Mouse (Mus musculus): Measurements from ENCODE around the gene Bcas3.
A peak's percentile ranks its signal among the peaks of the same experiment; 100 is the strongest.
"Not testable (repeated sequence)": the region's sequence is repeated elsewhere in the genome, so short reads cannot be mapped to it uniquely, and the experiment has no call there.

Gene Bcas3

DNA sequence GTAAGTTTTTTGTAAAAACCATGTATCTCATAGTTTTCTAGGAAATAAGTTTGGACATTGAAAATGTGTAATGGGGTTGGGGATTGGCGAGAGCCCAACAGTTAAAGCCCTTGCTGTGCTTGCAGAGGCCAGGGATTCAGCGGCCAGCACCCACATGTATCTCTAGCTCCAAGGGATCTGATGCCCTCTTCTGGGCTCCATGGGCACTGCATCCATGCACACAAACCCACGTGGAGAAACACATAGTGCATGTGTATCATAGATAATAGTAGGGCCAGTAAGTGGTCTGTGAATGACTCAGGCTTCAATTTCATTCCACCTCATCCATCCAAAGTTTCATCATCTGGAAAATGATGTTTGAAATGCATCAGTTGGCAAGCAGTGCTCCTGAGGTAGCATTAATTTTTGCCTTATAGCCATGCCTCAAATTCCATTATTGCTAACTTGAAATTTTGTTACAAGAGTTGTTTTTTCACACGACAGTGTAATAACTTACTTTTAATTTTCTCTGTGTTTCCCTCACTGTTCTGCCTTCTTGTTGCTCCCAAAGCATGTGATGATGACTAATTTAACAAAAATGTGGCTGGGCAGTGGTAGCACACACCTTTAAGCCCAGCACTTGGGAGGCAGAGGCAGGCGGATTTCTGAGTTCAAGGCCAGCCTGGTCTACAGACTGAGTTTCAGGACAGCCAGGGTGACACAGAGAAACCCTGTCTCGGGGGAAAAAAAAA is 129.9 kb downstream of the Bcas3 start:
- DNase-seq (ENCODE audit: low spot score): no peak

DNA sequence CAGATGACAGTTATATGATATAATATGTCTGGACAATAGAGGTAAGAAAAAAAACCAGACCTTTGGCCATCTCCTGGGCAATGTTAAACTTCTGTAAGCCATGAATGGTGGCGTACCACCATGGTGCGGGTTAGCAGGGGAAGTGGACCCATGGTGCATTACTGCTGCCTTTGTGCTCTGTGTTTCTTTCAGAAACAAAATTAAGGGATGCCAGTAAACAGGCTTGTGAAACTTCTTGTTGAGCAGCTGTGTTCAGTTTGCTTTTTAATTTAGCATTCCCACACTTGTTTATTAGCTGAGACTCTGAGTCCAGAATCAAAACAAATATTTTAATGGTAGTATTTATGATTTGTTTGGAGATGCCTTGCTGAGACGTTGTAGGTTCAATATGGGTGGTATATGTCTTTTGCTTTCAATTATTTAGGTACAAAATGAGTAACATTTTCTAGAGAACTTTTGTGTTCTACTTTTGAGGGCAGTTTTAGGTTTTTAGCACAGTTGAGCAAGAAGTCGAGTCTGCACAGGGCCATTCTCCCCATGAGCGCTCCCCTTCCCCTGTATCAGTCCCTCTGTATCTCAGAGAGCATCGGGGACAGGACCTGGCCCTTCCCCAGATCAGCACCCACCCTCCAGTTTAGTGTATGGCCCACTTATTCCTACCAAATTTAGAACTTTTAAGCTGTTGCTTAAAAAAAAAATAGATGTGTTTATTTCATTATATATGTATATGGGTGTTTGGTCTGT is 132.4 kb downstream of the Bcas3 start:
- no peak for DNase-seq (ENCODE audit: low spot score)

DNA sequence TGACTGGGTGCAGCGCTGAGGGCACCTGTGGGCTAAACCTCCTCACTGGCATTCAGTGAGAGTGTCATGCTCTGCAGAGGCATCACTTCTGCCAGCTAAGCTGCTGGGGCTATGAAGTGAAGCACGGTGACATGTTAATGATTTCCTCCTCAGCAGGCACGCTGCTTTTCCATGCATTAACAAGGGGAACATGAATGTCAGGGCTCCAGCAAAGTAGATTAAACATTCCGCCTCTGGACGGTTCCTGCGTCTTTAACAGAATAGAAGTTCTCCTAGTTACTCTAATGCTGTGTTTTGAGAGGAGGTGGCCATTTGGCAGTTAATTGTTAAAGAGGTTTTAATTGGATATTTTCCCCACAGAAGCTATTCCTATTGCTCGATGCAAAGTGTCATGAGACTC is 134.5 kb downstream of the Bcas3 start:
- DNase-seq (ENCODE audit: low spot score): no peak

DNA sequence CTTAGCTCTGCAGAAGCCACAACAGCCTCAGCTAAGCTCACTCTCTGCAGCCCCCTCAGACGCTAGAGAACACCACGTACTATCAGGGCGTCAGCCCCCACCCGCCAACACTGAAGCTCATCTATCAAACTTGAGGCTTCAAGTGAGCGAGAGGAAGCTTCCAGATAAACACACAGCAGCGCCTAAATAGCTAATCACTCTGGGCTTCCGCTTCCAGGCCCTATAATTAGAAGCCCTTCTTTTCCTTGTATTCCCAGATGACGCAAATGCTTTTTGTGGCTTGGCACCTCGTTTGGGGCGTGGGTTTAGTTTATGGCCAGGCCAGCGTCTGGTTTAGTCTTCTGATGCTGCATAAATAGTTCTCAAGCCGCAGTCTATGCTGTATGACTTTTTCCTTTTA is 139.3 kb downstream of the Bcas3 start:
- DNase-seq (ENCODE audit: low spot score): peak; percentile 48

DNA sequence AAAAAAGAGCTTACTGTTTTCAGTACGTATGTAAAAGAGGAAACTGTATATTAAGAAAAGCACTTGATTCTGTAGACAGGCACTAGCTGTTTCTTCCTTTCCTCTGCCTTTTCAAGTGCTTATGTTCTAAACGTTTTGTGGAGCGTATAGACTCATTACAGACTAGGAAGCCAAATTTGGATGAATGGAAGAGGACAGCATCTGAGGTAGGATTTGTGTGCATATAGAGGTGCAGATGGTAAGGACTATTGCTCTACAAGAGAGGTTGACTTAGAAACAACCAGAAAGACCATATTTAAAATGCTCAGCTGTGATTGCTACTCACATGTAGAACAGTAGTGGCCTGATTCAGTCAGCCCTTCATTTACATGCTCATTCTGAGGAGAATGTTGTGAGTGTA is 139.7 kb downstream of the Bcas3 start:
- DNase-seq (ENCODE audit: low spot score): no peak

DNA sequence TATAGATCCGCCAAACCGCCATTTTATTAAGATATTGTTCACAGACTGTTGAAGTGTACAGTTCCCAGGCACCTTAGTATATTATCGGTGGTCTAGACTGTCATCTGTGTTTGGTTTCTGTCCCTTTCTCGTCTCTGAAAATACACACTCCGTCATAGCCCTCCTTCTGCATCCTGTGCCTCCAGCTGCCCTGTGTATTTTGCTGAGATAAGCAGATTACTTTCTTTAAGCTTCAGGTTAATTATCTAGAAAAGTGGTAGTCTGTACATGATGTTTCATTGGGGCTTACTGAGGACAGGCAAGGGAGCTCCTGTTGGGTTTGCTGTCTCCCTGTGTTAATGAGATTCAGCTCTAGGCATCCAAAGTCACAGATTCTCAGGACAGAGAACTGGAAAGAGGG is 146.6 kb downstream of the Bcas3 start:
- no peak for DNase-seq (ENCODE audit: low spot score)

DNA sequence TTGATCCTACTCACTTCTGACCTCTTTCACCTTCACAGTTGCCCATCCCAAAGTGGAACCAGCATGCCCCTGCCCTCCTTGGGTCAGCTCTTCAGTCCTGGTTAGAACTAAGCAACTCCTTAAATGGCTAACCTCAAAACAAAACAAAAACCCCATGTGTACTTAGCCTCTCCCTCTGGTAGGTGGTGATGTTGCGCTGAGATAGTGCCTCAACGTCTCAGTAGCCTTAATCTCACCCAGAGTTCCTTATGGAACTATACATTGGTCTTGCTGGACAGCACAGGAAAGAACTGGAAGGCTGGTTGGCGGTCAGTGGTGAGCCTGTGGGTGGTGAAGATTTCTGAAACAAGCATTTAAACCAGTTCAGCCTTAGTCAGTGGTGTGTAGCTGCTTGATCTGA is 149.1 kb downstream of the Bcas3 start:
- no peak for DNase-seq (ENCODE audit: low spot score)

DNA sequence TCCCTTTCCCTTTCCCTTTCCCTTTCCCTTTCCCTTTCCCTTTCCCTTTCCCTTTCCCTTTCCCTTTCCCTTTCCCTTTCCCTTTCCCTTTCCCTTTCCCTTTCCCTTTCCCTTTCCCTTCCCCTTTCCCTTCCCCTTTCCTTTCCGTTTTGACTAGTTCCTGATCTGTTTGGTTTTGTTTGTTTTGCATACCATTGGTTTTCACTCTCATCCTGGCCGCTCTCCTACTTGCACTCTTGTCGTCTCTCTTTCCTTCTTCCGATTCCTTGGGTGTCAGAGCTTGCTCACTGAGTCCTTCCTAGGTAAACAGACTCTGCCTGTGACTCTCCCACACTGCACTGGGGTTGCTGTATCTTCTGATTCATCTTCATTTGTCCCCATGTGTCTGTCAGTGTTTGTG is 151.8 kb downstream of the Bcas3 start:
- DNase-seq (ENCODE audit: low spot score): not testable (repeated sequence)

DNA sequence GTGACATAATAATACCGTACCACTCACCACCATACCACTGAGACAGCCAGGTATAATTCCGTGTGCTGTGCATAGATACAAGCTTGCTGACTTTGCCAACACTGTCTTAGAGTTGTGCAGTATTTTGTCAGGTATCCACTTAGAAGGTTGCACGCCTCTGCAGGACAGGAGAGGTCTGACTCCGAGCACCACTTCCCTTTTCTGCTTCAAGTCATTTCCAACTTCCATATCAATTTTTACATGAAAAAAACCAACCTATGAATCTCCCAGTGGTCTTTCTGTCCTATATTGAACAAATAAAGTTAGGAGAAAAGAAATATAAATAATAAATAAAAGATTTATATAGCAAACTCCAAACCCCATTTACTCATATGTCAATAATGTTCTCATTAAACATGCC is 152.8 kb downstream of the Bcas3 start:
- no peak for DNase-seq (ENCODE audit: low spot score)

DNA sequence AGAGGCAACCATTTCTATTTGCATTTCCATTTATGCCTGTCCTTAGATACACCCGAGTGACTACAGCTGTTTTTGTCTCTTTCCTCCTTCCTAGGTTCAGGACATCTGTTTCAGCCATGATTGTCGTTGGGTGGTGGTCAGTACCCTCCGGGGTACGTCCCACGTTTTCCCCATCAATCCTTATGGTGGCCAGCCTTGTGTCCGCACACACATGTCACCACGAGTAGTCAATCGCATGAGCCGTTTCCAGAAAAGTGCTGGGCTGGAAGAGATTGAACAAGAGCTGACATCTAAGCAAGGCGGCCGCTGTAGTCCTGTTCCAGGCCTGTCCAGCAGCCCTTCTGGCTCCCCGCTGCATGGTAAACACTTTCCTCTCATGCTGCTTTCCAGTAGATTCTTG is 156.4 kb downstream of the Bcas3 start:
- DNase-seq (ENCODE audit: low spot score): no peak

DNA sequence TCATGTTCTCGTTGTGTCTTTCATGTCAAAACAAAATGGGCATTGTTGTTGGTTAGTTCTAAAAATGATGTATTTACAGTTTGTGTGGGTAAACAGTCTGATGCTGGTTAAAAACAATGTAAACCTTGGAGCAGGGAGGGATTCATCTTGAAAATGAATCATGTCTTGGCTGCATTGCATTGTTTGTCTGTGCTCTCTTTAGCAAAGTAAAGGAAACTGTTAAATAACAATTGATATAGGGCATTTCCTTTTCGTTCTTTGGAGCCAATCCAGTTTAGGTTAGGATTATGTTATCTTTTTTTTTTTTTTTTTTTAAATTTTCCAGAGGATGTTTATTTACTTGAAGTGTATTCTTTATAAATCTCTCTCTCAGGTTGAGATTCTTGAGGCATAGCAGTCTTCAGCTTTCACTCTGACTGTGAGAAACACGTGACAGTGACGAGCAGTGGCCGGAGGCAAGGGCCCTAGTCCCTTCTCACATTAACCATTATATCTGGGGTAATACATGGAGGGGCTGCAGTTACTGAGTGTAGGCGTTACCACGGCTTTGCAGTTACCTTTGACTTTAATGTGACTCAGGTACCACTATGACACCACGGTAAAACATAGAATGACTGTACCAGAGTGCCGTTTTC is 158.4 kb downstream of the Bcas3 start:
- DNase-seq (ENCODE audit: low spot score): no peak

DNA sequence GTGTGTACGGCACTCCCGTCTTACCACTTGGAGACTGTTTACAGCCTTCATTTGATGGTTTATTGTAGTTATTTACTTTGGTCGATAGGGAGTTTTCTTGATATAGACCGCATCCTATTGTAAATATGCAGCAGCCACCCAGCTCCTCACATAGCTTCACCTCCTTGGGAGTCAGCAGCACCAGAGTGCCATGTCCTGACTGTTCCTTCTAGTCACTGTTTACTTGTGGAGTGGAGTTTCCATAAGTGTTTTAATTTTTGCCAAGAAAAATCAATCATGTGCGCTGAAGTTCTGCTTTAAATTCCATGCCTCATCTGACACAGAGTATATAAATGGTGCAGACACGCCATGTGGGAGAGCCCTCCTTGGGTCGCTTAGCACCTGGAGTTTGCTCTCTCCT is 163.8 kb downstream of the Bcas3 start:
- DNase-seq (ENCODE audit: low spot score): no peak

DNA sequence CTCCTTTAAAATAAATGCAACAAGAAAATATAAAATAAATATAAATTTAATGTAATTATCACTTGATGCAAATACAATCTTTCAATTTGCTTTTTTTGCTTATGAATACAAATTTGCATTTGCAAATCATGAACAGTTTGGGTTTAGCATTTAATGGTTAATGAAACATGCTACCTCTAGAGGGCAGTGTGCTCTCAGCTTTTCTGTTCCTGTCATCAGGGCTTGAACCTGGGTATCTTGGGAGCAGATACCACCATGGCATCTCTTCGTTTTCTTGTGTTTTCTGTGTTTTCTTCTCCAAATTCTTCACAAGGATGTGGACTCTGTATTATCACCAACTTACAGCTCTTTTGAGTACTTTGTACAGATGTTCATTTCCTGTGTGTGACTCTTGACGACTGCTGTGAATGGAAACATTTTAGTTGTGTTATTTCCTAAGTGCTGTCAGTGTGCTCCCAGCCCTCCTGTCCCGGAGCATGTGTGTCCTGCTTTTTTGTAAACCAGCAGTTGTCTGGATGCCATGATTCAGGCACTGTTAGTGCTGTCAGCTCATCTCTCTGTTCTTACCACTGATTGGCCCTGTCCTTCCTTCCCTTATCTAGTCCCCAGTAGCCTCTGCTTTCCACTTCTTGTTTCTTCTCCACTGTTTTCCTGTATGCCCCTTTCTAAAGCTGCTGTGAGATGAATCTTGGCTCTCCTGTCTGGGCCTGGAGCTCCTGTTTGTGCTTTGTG is 165.2 kb downstream of the Bcas3 start:
- peak; percentile 35 for DNase-seq (ENCODE audit: low spot score)

DNA sequence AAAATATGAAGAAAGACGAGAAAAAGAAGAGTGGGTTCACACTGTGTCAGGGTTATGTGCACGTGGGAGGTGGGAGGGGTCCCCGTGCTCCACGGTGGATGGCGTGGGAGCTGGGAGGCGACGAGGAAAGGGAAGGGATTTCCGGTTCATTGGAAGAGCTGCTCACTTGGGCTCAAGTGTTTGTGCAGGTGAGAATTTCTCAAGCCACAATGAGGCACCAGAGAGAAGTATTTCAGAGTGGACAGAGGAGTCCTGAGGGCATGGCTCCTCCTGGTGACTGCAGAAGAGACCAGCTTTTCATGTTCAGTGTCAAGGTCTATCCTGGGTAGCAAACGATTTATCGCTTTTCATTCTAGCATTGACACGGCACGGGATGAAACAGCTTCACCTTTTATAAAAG is 167.3 kb downstream of the Bcas3 start:
- DNase-seq (ENCODE audit: low spot score): no peak

DNA sequence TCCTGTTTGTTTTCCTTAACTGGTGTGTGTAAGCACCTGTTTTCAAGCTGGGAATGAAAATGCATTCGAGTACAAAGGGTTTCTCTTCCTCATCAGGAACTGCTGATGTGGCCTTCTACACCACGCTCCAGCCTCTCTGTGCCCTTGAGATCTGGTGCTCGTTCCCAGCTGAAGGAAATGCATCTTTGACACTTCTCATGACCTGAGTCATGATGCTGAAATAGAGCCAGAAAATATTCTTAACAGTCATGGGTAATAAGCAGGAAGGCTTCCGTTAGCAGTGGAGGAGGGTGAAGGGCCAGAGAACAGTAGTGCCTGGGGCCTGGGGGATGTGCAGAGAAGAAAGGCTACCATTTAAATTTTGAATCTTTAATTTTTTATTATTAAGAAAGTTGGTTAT is 168.0 kb downstream of the Bcas3 start:
- no peak for DNase-seq (ENCODE audit: low spot score)

DNA sequence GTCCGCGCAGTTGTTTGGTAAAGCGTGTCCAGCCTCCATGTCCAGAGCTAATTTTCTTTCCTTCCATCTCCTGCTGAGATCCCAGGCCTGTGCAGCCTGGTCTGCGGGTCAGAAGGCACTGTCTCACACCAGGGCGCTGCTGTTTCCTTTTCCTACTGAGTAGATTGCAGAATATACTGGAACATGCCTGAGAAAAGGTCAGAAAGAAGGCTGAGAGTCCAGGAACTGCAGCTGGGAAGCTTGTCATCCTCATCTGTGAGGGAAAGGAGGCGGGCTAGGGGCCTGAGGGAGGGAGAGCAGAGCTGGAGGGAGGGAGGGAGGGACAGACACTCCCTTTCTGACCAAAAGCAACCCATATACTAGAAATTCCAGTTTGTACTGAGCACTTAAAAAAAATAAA is 170.7 kb downstream of the Bcas3 start:
- no peak for DNase-seq (ENCODE audit: low spot score)

DNA sequence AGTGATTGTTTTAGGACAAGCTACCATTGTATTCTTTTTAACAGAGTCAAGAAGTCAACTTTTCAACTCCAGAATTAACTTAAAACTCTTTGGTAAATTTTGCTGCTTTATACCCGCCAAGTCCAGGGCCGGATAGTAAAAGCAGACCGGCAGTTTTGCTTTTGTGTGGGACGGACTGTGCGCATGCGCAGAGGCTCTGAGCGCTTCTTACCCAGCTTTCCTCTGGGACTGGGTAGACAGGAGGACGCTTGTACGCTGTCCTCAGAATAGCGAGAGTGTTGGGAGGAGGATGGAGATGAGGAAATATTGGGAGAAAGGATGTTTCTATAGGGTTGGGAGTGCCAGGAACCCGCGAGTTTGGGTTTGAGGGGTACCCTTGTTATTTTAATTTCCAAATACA is 171.2 kb downstream of the Bcas3 start:
- DNase-seq (ENCODE audit: low spot score): peak; percentile 71

DNA sequence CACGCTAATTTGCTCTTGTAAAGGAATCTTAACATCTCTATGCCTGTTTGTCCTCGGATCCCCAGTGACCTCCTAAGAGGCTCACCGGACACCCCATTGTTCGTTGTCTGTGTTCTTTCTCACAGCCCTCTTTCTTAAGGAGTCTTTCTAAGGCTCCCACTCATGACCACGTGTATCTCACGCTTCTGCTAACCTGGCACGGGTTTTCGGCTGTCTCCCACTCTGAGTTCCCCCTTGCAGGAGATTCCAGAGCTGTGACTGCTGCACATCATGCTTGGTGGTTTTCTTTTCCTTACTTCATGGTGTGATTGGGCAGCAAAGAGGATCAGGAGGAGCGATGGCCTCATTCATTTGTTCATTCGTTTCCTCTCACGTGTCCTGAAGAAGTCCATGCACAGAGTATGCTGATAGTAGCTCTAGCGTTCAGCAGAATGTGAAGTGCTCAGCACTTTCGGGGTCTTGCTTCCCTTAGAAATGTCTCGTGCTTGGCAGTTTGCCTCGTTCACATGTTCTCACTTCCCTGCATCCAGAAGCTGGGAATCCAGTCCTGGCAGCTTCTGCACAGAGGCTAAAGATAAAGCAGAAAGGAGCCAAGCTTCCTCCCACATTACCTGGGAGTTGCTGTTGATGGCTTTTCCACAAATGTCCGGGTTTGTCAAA is 172.0 kb downstream of the Bcas3 start:
- peak; percentile 28 for DNase-seq (ENCODE audit: low spot score)

DNA sequence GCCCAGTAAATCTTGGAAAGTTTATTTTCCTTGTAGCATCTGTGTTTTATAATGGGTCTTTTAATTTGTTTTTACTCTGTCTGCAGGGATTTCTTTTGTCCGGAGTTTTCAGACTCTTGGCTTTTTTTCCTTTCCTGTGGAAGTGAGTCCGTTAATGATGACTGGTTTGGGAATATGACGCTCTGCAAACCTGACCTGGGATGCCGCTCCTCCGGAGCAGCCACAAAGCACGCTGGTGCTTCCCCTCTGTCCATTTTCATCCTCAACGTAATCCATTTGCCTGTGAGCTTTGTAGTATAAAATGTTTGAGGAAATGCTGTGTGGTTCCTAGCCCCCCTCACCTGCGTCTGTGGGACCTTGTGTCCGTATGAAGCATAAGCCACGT is 172.5 kb downstream of the Bcas3 start:
- DNase-seq (ENCODE audit: low spot score): no peak

DNA sequence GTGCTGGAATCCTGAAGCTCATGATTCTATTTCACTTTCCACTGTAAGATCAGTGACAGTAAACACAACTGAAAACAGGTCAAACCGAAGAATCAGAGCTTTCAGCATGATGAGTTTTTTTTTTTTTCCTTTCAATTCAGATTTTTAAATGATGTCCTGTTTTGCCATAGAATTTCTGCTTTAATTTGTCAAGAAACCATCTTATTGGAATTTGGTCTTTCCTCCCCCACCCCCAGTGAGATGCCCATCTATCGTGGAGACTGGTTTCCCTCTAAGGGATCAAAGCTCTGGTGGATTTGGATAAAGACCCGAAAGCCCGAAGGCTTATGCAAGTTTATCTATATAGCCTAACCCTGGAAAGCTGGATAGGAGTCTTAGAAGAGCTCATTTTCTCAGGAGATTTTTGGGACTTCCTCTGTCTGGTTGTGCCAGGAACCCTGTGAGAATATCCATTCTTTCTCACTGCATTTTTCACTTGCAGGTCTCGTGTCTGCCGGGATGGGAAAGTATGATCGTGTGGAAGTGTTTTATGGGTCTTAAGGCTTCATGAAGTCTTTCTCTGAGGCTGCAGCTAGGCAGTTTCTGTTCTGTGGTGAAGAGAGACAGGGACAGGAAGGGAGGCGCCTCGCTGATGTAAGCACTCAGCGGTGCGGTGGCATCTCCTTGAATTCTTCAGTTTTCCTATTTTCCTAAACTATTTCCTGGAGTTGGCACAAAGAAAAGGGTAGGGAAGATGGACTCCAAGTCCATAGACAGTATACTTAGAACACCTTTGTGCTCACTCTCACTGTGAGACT is 173.2 kb downstream of the Bcas3 start:
- no peak for DNase-seq (ENCODE audit: low spot score)

DNA sequence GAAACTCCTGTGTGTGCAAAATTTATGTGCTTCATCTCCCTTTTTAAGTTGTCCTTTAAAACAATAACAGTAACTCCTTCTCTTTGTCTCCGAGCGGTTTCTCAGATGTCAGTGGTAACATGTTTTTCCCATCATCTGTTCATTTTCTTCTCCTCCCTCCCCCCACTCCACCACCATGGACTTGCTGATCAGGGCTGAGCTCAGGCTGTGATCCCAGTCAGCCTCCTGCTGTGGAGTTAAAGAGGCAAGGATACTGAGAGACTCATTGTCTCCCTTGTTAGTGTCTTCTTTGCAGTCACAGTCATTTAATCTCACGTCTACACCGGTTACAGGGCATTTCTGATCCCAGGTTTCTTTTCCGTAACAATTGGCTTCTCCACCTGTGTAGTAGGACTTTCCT is 174.3 kb downstream of the Bcas3 start:
- DNase-seq (ENCODE audit: low spot score): no peak
